Mouse (Mus musculus) sigmoid colon, adult 10 weeks (tissue): ENCODE measurements around the gene Lnpep. TPM values are rescaled to one million over a fixed set of nuclear protein-coding genes. Genes with fewer than 3 reads are reported as not detected.

Source experiments
- polyA plus RNA-seq: library from polyadenylated mRNA; stranded (reverse); fragments of 350-450 nt; fragmentation: Illumina TruSeq; extraction: RNeasy Lipid Tissue Mini Kit (QIAGEN cat#74804); gene quantifications from one replicate; pipeline ENCODE4 v1.2.3, GENCODE M21; 2014; ENCODE audit warnings: low read depth, low replicate concordance

The Lnpep gene
- polyA plus RNA-seq: 123 TPM

DNA sequence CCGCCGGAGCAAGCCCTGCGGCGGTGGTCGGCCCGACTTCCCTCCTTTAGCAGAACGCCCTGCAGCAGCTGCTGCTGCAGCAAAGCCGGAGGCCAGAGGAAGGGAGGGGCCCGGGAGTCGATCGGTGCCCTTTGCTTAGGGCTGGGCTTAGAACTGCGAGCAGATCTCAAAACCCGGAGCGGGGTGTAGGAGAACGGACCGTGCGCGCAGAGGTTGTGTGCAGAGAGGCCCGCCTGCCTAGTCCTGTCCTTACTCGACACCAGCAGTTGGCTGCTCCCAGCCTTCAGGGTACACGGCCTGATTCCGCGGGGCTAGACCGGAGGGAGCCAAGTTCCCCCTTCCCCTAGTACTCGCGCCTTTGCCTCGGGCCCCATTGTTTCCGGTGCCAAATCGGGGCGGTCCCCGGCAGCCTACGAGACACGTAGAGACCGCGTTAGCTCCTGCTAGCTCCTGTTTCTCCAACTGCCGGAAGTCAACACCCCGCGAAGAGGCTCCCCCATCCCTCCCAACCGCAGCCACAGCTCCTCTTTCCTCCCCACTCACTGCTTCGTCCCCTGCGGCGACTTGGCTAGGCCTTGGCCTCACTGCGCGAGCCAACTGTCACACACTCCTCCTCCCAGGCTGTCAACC lies at the start of gene Lnpep:
TSS of gene Lnpep (minus strand) at position 94 of the 630 bp plus-strand sequence.

Other genes starting within 250 kb of the Lnpep start
- 9.2 TPM for gene Lix1, start 222.4 kb downstream of the Lnpep start, polyA plus RNA-seq
- gene Vmn2r90, start 78.7 kb upstream of the Lnpep start, polyA plus RNA-seq: not detected
- gene Spaca6, start 202.1 kb upstream of the Lnpep start, polyA plus RNA-seq: 28.1 TPM
- not detected for gene Has1, start 230.2 kb upstream of the Lnpep start, polyA plus RNA-seq